Mouse (Mus musculus): ENCODE results near the gene Zfp689.
"Not testable (repeated sequence)": the region's sequence is repeated elsewhere in the genome, so short reads cannot be mapped to it uniquely, and the experiment has no call there.

Zfp689 gene

GRCm38 (mm10) chr7:127448521-127449300 lies at the start of gene Zfp689:
Zfp689 (minus strand) TSS chr7:127449158.
- peak; percentile 94 for DNase-seq (ENCODE audit: low spot score)

GRCm38 (mm10) chr7:127498407-127498806 lies 49.4 kb upstream of the Zfp689 start:
- DNase-seq (ENCODE audit: low spot score), result peak; percentile 61

GRCm38 (mm10) chr7:127497382-127497781 lies 48.4 kb upstream of the Zfp689 start:
- DNase-seq (ENCODE audit: low spot score), result no peak

GRCm38 (mm10) chr7:127494648-127495047 lies 45.7 kb upstream of the Zfp689 start:
- DNase-seq (ENCODE audit: low spot score), result no peak

GRCm38 (mm10) chr7:127491846-127492245 lies 42.9 kb upstream of the Zfp689 start:
- no peak for DNase-seq (ENCODE audit: low spot score)

GRCm38 (mm10) chr7:127489982-127490381 lies 41.0 kb upstream of the Zfp689 start:
- DNase-seq (ENCODE audit: low spot score), result no peak

GRCm38 (mm10) chr7:127488364-127488763 lies 39.4 kb upstream of the Zfp689 start:
- not testable (repeated sequence) for DNase-seq (ENCODE audit: low spot score)

GRCm38 (mm10) chr7:127485416-127485815 lies 36.5 kb upstream of the Zfp689 start:
- DNase-seq (ENCODE audit: low spot score), result no peak

GRCm38 (mm10) chr7:127480321-127480720 lies 31.4 kb upstream of the Zfp689 start:
- DNase-seq (ENCODE audit: low spot score), result peak; percentile 81

GRCm38 (mm10) chr7:127479318-127480225 lies 30.6 kb upstream of the Zfp689 start:
- peak; percentile 20 for DNase-seq (ENCODE audit: low spot score)

GRCm38 (mm10) chr7:127478635-127479317 lies 29.8 kb upstream of the Zfp689 start, which contains the start of gene Fbrs:
Fbrs (plus strand) TSS chr7:127479199.
- DNase-seq (ENCODE audit: low spot score), result no peak

- DNase-seq (ENCODE audit: low spot score), result peak; percentile 100
These were observed 29.0 kb upstream of the Zfp689 start for GRCm38 (mm10) chr7:127477687-127478634.

- DNase-seq (ENCODE audit: low spot score), result no peak
These were observed 27.9 kb upstream of the Zfp689 start for GRCm38 (mm10) chr7:127476855-127477254.

- DNase-seq (ENCODE audit: low spot score), result no peak
These were observed 27.4 kb upstream of the Zfp689 start for GRCm38 (mm10) chr7:127476336-127476735.

- no peak for DNase-seq (ENCODE audit: low spot score)
These were observed 26.3 kb upstream of the Zfp689 start for GRCm38 (mm10) chr7:127475186-127475740.

GRCm38 (mm10) chr7:127474378-127475070 lies 25.6 kb upstream of the Zfp689 start:
- DNase-seq (ENCODE audit: low spot score), result no peak

- no peak for DNase-seq (ENCODE audit: low spot score)
These were observed 24.7 kb upstream of the Zfp689 start for GRCm38 (mm10) chr7:127473705-127474104.

- DNase-seq (ENCODE audit: low spot score), result no peak
These were observed 23.1 kb upstream of the Zfp689 start for GRCm38 (mm10) chr7:127472060-127472459.

GRCm38 (mm10) chr7:127471646-127472010 lies 22.7 kb upstream of the Zfp689 start:
- peak; percentile 34 for DNase-seq (ENCODE audit: low spot score)
